Mouse (Mus musculus) hindbrain, embryonic 14.5 days (tissue): ENCODE data around the gene Gpr141. TPM values are rescaled to one million over a fixed set of nuclear protein-coding genes. Genes with fewer than 3 reads are reported as not detected.

ENCODE experiments used
- ATAC-seq: fragments of 200-750 bp; cut with Nextera tagmentation; 2 replicates; pipeline ENCODE4 v1.8.0; 2017; ENCODE audit warnings: moderate number of reproducible peaks, mild to moderate bottlenecking, moderate TSS enrichment, moderate library complexity; ENCODE audit not compliant: low FRiP score
- DNase-seq: peaks from one replicate; pipeline ENCODE4 v3.0.0-alpha.2; 2015; ENCODE audit warnings: low spot score
- H3K27ac ChIP-seq: fragments of 300-500 bp; sonication (generic); 2 replicates; pipeline ENCODE4 v1.5.1; 2014; ENCODE audit warnings: mild to moderate bottlenecking, moderate library complexity
- H3K27me3 ChIP-seq: fragments of 300-500 bp; sonication (generic); 2 replicates; pipeline ENCODE4 v1.6.1; 2014; ENCODE audit warnings: mild to moderate bottlenecking, low read length, mixed read lengths; ENCODE audit not compliant: control insufficient read depth, insufficient read depth
- H3K36me3 ChIP-seq: fragments of 300-500 bp; sonication (generic); replicated peaks from 2 replicates; pipeline ENCODE4 v1.6.1; 2014; ENCODE audit not compliant: control insufficient read depth, insufficient read depth
- H3K4me1 ChIP-seq: fragments of 300-500 bp; sonication (generic); replicated peaks from 2 replicates; pipeline ENCODE4 v1.6.1; 2014; ENCODE audit warnings: antibody characterized with exemption, low read length, mixed read lengths; ENCODE audit not compliant: control insufficient read depth, insufficient read depth
- H3K4me2 ChIP-seq: fragments of 300-500 bp; sonication (generic); replicated peaks from 2 replicates; pipeline ENCODE4 v1.6.1; 2014; ENCODE audit warnings: mild to moderate bottlenecking, moderate library complexity
- H3K4me3 ChIP-seq: fragments of 300-500 bp; sonication (generic); replicated peaks from 2 replicates; pipeline ENCODE4 v1.5.1; 2014; ENCODE audit warnings: mild to moderate bottlenecking, low read length
- H3K9ac ChIP-seq: fragments of 300-500 bp; sonication (generic); 2 replicates; pipeline ENCODE4 v1.6.1; 2014
- H3K9me3 ChIP-seq: fragments of 300-500 bp; sonication (generic); 2 replicates; pipeline ENCODE4 v1.6.1; 2016; ENCODE audit warnings: low read length; ENCODE audit not compliant: control insufficient read depth
- WGBS: fragments of 180-500 bp; shearing (Covaris S2); extraction: QIAGEN DNeasy Blood & Tissue Kit; methylation state at CpG from one replicate; pipeline ENCODE4 v1.1.7; 2014; 5-methylcytosine and 5-hydroxymethylcytosine counted together
- polyA plus RNA-seq: library from polyadenylated mRNA; unstranded; fragments of >200 nt; fragmentation: Nextera tagmentation; extraction: Ambion mirVana; gene quantifications from 2 replicates; pipeline ENCODE4 v1.2.1, GENCODE M21; 2014

Gpr141 gene
- polyA plus RNA-seq, 1 experiment from 2014 or later = 0.11 TPM

- no peak overlapping the region for H3K9ac ChIP-seq
- H3K4me2 ChIP-seq = peak overlapping the region; percentile 27
- no peak overlapping the region for H3K27ac ChIP-seq
- no peaks in the 10 kb centered on the region for H3K4me1 ChIP-seq
- ATAC-seq = no peak
- DNase-seq = no peak
- 0 out of 2 replicates have a peak, but pooled peaks cover 4% of the 10 kb centered on the region for H3K27me3 ChIP-seq
- no peak overlapping the region for H3K4me3 ChIP-seq
- 80% methylated on average over 4 of the region's 4 CpGs for WGBS
- no peaks in the 10 kb centered on the region for H3K36me3 ChIP-seq
- H3K9me3 ChIP-seq = no peaks in the 10 kb centered on the region
These were observed 123.2 kb downstream of the Gpr141 start for GRCm38 (mm10) chr13:19700733-19701442.

Other genes starting within 250 kb of the Gpr141 start
- gene Epdr1, start 204.3 kb downstream of the Gpr141 start, polyA plus RNA-seq = 22.5 and 26.6 TPM in 2 replicates
- 4.4 TPM in 2 replicates for gene Sfrp4, start 201.2 kb downstream of the Gpr141 start, polyA plus RNA-seq
- gene Nme8, start 126.5 kb downstream of the Gpr141 start, polyA plus RNA-seq = 0.17 TPM in 1 of 2 replicates, not detected in the other